Mouse (Mus musculus) layer of hippocampus, postnatal 25 days (tissue): ENCODE data around the gene Cdh4. TPM values are rescaled to one million over a fixed set of nuclear protein-coding genes. Genes with fewer than 3 reads are reported as not detected.

Source experiments
- DNase-seq, 2 experiments: peaks; one replicate each; pipeline ENCODE4 v3.0.0; 2022; ENCODE audit warnings: mixed read lengths in 2 of 2, low spot score in 1 of 2; ENCODE audit errors: extremely low spot score in 1 of 2
- total RNA-seq, 2 experiments: library from RNA; stranded (reverse); gene quantifications; 2 replicates each; pipeline ENCODE4 v1.2.3; 2021

The Cdh4 gene
- total RNA-seq, 2 experiments from 2014 or later: 11.2 to 12.0 TPM

GRCm38 (mm10) chr2:179834892-179835291 lies 392.7 kb downstream of the Cdh4 start:
- no peak for DNase-seq

DNA sequence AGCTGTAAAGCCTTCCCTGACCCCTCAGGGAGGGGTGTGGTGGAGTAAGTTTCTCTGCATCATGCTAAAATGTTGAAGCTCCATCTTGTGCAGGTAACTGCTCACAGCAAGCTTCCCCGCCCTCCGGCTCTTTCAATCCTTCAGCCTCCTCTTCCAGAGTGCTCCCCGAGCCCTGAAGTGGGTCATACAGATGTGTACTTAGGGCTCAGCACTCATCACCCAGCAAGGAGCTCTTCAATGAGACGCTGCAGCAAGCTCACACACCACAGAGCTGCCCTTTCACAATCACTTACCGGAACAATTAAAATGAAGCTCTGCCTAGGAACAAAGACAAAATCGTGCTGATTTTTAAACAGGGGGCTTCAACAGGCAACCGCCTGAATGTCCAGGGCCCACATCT lies 393.3 kb downstream of the Cdh4 start:
- no peak for DNase-seq

- no peak for DNase-seq
These were observed 395.0 kb downstream of the Cdh4 start for GRCm38 (mm10) chr2:179837186-179837585.

DNA sequence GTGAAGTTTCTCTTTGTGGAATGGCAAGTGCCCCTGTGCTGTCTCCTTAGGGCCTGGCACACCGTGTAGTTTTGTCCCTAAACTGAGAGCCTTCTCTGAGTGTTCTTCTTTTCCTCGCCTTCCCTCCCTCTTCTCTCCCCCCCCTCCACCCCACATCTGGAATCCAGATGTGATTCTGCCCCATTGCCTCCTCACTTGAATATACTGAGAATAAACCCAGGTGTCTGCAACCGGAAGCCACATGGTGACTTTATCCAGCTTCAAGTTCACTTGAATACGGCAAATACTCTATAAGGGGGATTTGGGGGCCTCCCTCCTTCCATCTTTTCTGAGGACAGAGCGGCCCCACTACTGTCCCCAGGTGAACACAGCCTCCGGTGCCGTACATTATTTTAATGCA lies 395.8 kb downstream of the Cdh4 start:
- DNase-seq: no peak

- no peak for DNase-seq
These were observed 400.6 kb downstream of the Cdh4 start for GRCm38 (mm10) chr2:179842610-179843389.

- no peak for DNase-seq
These were observed 407.5 kb downstream of the Cdh4 start for GRCm38 (mm10) chr2:179849732-179850131.

DNA sequence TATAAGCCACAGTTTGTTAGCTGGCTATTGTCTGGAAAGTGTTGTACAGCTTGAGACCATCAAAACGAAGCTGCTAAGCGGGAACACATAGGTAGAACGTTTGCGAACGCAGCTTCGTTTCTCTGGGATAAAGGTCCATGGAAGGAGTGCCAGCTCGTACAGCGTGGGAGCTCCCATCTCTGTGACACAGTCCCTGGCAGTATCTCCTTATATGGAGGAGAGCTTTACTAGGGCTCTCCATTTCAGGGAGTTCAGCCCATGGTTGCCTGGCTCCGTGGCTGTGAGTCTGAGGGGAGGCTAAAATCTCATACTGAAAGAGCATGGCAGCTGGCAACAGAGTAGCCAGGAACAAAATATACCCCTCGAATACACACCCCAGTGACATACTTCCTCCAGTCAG lies 409.9 kb downstream of the Cdh4 start:
- DNase-seq: no peak

- no peak for DNase-seq
These were observed 410.6 kb downstream of the Cdh4 start for GRCm38 (mm10) chr2:179852862-179853261.

GRCm38 (mm10) chr2:179853892-179854291 lies 411.7 kb downstream of the Cdh4 start:
- no peak for DNase-seq

- DNase-seq: no peak
These were observed 414.9 kb downstream of the Cdh4 start for GRCm38 (mm10) chr2:179857086-179857485.

DNA sequence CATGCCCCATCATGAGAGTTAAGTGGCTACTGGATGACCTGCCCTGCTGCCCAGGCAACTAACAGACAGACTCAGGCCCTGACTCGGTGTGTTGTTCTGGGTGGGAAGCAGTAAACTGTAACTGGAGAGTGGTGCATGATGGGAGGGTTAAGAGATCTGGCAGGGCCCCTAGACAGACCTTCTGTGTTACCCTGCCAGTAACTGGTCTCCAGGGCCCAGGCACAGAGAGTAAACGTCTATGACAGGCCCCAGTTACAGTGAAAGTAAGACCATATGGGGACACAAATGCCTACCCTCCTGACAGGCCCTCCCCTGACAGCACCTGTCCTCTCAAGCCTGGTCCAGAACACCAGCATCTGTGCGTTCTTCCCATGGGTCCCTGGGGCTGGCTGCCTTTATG lies 420.4 kb downstream of the Cdh4 start:
- DNase-seq: no peak

DNA sequence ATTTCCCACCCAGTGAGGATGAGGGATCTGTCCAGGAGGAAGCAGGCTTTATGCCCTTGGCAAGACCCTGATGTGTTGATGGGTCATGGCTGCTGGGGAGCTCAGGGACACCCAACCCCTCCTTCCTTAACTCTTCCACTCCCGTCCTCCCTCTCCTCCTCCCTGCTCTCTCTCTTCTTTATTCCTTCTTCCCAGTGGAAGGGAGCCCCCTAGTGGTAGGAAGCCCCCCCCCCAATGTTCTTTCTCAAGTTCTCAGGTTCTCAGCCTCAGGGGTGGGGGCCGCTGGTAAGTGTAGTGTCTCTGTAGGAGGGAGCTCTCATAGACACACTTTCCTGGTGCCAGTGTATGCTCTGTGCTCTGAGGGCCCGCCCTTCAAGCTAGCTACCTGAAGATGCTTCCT lies 421.0 kb downstream of the Cdh4 start:
- DNase-seq: peak in 1 of 2 experiments; percentile 32

DNA sequence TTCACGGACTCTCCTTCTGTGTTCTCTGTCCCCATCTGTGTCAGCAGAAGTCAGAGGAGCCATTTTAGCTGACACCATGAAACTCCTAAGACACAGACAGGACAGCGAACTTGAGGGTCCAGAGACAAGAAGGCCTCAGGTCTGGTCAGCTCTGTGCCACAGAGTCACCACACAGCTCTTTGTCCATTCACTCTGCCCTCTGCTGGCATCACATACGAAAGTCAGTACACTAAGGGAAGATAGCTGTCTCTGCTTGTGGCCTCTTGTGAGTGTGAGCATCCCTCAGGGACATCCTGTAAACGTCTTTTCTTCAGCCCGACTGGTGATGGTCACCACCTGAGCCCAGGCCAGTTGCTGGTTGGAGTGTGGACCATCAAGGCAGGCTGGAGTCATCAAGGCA lies 422.9 kb downstream of the Cdh4 start:
- no peak for DNase-seq

GRCm38 (mm10) chr2:179867669-179868068 lies 425.4 kb downstream of the Cdh4 start:
- DNase-seq: no peak

GRCm38 (mm10) chr2:179869871-179870270 lies 427.6 kb downstream of the Cdh4 start:
- no peak for DNase-seq

DNA sequence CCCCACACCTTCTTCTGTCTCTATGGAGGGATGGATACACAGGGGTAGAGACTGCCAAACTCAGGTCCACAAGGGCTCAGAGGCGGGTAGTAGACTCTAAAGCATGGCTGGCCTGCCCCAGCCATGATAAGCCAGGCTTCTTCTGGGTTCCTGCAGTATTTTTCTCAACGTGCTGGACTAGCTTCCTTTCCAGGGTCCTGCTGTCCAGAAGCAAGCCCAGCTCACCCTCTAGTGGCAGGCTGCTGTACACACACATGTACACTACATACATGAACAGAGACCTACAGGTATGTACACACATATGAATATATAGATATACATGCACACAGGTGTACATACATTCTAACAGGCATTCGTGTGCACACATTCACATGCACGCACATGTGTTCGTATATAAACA lies 430.5 kb downstream of the Cdh4 start:
- peak in 1 of 2 experiments; percentile 33 for DNase-seq

DNA sequence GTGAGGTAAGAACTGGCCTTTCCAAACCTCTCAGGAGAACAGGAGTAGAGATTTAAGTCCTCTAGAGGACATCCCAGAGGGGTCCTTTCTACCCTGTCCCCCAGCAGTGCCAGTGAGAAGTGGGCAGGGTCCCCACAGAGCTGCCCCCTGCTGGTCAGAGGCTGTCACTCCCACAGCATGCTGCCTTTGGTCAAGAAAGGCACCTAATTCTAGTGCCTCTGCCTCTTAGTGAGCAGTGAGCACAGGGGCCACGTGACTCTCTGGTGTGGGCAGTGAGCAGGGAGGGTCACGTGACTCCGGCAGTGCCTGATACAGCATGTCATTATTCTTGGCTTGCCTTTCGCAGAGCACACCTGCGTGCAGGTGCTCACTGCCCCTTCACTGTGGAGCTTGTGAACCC lies 431.1 kb downstream of the Cdh4 start:
- peak in 1 of 2 experiments; percentile 44 for DNase-seq

DNA sequence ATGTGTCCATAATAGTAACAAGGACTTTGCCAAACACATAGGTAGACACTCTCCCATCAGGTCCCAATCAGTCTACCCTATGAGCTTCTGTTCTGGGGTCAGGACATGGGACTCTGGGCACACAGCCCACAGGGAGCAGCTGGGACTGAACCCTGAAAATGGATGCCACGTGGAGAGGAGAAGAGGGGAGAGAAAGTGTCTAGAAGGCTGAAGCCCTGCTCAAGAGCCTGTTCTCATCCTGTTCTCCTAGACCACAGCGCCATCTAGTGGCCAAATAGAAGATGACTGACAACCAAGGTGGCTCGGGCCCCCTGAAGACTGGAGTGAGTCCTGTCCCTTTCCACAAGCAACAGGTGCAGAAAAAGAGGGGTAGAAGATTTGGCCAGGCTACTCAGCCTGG lies 432.9 kb downstream of the Cdh4 start:
- peak; percentile 65 to 81 for DNase-seq

DNA sequence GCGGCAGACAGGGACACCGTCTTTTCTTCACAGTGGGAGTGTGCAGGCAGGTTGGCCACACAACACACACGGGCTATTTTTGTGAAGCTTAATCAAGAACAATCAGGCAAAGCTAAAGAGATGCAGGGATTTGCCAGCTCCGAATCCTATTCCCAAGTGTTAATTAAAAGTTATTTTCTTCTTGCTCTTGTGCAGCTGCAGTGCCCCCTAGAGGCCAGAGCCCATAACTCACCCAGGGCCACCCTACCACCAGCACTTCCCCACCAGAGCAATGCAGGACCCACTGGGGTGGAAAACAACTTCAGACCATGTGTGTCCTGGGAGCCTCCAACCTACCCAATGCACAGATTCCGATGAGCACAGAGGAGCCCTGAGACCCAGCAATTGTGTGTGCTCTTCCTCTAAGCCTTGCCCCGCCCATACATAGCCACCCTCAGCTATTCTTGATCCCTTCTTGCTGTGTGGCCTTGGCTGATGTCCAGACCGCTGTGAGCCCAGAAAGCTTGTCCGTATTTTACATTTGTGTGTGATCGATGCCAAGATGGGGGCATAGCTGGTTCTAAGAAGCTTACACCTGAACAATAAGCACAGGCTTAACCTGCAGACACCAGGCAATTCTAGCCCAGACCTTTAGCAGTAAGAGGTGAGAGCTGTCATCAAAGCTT lies 435.5 kb downstream of the Cdh4 start:
- DNase-seq: peak; percentile 51 to 80

GRCm38 (mm10) chr2:179884561-179884960 lies 442.3 kb downstream of the Cdh4 start:
- DNase-seq: no peak

- no peak for DNase-seq
These were observed 448.8 kb downstream of the Cdh4 start for GRCm38 (mm10) chr2:179891048-179891447.

DNA sequence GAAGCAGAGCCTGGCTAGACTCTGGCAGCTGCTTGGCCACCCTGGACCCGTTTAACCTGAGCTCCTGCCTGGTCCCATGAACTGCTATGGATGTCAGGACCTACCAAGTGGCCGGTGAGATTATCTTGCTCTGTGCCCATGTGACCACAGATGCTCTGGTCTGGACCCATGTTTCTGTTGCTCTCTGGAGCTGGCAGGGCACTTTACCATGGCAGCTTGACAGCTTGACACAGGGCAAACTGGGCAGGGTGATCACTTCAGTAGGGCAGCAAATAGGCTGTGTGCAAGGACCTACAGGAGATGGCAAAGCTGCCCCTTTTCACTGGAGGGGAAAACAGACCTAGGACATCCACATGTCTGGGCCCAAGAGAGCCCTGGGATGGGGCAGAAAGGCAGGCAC lies 454.7 kb downstream of the Cdh4 start:
- DNase-seq: no peak
